Mouse (Mus musculus) spleen, postnatal 0 days (tissue): Measurements from ENCODE around the gene Skint8. TPM values are rescaled to one million over a fixed set of nuclear protein-coding genes. Genes with fewer than 3 reads are reported as not detected.

Experiments
- polyA plus RNA-seq: library from polyadenylated mRNA; unstranded; fragments of >200 nt; fragmentation: Nextera tagmentation; extraction: Ambion mirVana; gene quantifications from 2 replicates; pipeline ENCODE4 v1.2.1, GENCODE M21; 2015

Gene Skint8
- not detected in 2 replicates for polyA plus RNA-seq

GRCm38 (mm10) chr4:111919092-111919491 is at the start of gene Skint8:
TSS of gene Skint8 (plus strand) at chr4:111919392.

GRCm38 (mm10) chr4:111902775-111903174 is 16.4 kb upstream of the Skint8 start, which contains the start of gene Slc5a9:
TSS of gene Slc5a9 (minus strand) at chr4:111902918.

GRCm38 (mm10) chr4:111972623-111973022 is 53.4 kb downstream of the Skint8 start, which contains the start of gene Skint7:
TSS of gene Skint7 (plus strand) at chr4:111972923.

Other genes starting within 250 kb of the Skint8 start
- gene Spata6, start 199.4 kb upstream of the Skint8 start, polyA plus RNA-seq: 6.6 and 10.0 TPM in 2 replicates
- not detected in 2 replicates for gene Slc5a9, start 16.5 kb upstream of the Skint8 start, polyA plus RNA-seq
- gene Skint7, start 53.5 kb downstream of the Skint8 start, polyA plus RNA-seq: not detected in 2 replicates
- not detected in 2 replicates for gene Skint1, start 86.9 kb downstream of the Skint8 start, polyA plus RNA-seq
- not detected in 2 replicates for gene Skint4, start 152.6 kb downstream of the Skint8 start, polyA plus RNA-seq